Mouse (Mus musculus) stomach, embryonic 16.5 days (tissue): ENCODE measurements around the gene BC005537. TPM values are rescaled to one million over a fixed set of nuclear protein-coding genes. Genes with fewer than 3 reads are reported as not detected.

Experiments
- ATAC-seq: fragments of 200-750 bp; cut with Nextera tagmentation; 2 replicates; pipeline ENCODE4 v1.8.0; 2017; ENCODE audit warnings: moderate number of reproducible peaks, moderate TSS enrichment; ENCODE audit not compliant: insufficient read depth, low FRiP score
- H3K27ac ChIP-seq: fragments of 300-500 bp; sonication (generic); 2 replicates; pipeline ENCODE4 v1.5.1; 2014; ENCODE audit warnings: low read length
- H3K27me3 ChIP-seq: fragments of 300-500 bp; sonication (generic); 2 replicates; pipeline ENCODE4 v1.6.1; 2014; ENCODE audit warnings: low read length, control low read depth, mixed read lengths; ENCODE audit not compliant: control insufficient read depth, insufficient read depth
- H3K36me3 ChIP-seq: fragments of 300-500 bp; sonication (generic); 2 replicates; pipeline ENCODE4 v1.6.1; 2014; ENCODE audit warnings: low read length; ENCODE audit not compliant: control insufficient read depth, insufficient read depth
- H3K4me1 ChIP-seq: fragments of 300-500 bp; sonication (generic); 2 replicates; pipeline ENCODE4 v1.6.1; 2014; ENCODE audit warnings: low read length, control low read depth, mixed read lengths; ENCODE audit not compliant: control insufficient read depth, insufficient read depth
- H3K4me2 ChIP-seq: fragments of 300-500 bp; sonication (generic); 2 replicates; pipeline ENCODE4 v1.6.1; 2014; ENCODE audit warnings: low read depth, low read length, mixed read lengths
- H3K4me3 ChIP-seq: fragments of 300-500 bp; sonication (generic); replicated peaks from 2 replicates; pipeline ENCODE4 v1.5.1; 2014; ENCODE audit warnings: mild to moderate bottlenecking, low read length
- H3K9ac ChIP-seq: fragments of 300-500 bp; sonication (generic); 2 replicates; pipeline ENCODE4 v1.6.1; 2014; ENCODE audit warnings: low read length
- H3K9me3 ChIP-seq: fragments of 300-500 bp; sonication (generic); replicated peaks from 2 replicates; pipeline ENCODE4 v1.6.1; 2016; ENCODE audit warnings: low read length, control low read depth; ENCODE audit not compliant: control insufficient read depth
- WGBS: fragments of 180-500 bp; shearing (Covaris S2); extraction: QIAGEN DNeasy Blood & Tissue Kit; methylation state at CpG from one replicate; pipeline ENCODE4 v1.1.7; 2014; 5-methylcytosine and 5-hydroxymethylcytosine counted together
- polyA plus RNA-seq: library from polyadenylated mRNA; unstranded; fragments of >200 nt; fragmentation: Nextera tagmentation; extraction: Ambion mirVana; gene quantifications from 2 replicates; pipeline ENCODE4 v1.2.1, GENCODE M21; 2015

The BC005537 gene
- polyA plus RNA-seq, 1 experiment from 2014 or later: 15.2 TPM

DNA sequence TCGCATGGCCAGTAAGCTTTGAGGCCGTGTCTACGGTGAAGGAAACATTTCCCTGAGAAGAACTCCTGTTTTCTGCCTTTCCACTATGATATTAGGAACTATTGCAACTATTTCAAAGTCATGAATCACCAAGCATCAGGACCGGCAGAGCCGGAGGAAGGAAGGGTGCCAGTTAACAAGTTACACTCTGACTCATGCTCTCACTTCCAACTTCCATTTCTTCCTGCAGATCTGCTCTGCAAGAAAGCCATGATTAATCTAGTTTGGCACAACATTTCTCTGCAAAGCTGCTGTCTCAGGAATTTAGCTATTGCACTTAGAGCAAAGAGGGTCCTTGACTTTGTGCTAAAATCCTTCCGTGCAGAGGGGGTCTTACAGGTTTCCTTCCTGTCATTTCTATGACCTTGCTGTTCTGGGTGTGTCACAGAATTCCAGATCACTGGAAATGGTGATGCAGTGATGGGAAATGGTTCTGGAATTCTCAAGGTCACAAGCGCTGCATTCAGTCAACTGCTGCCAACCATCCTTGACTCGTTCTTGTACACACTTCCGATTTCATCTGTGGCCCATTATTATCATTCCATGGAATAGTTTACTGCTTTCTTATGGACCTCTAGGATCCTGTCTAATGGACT lies 8.9 kb upstream of the BC005537 start:
- no peaks in the 10 kb centered on the region for H3K4me1 ChIP-seq
- 70% methylated on average over 9 of the region's 9 CpGs for WGBS
- no peak overlapping the region for H3K9ac ChIP-seq
- no peak overlapping the region for H3K4me3 ChIP-seq
- ATAC-seq: no peak
- no peak overlapping the region for H3K4me2 ChIP-seq
- no peaks in the 10 kb centered on the region for H3K36me3 ChIP-seq
- H3K9me3 ChIP-seq: no peaks in the 10 kb centered on the region
- peak overlapping the region; percentile 32 for H3K27ac ChIP-seq
- H3K27me3 ChIP-seq: no peaks in the 10 kb centered on the region

GRCm38 (mm10) chr13:24798686-24799085 lies 2.8 kb upstream of the BC005537 start:
- Histone ChIP-seq H3K27ac (no peak overlapping the region), H3K4me3 (no peak overlapping the region), H3K36me3 (no peaks in the 10 kb centered on the region), H3K9ac (no peak overlapping the region), H3K27me3 (no peaks in the 10 kb centered on the region), H3K4me2 (no peak overlapping the region), H3K4me1 (0 out of 2 replicates have a peak, but pooled peaks cover 5% of the 10 kb centered on the region), H3K9me3 (no peaks in the 10 kb centered on the region)
- 97% methylated on average over 4 of the region's 4 CpGs for WGBS
- no peak for ATAC-seq

DNA sequence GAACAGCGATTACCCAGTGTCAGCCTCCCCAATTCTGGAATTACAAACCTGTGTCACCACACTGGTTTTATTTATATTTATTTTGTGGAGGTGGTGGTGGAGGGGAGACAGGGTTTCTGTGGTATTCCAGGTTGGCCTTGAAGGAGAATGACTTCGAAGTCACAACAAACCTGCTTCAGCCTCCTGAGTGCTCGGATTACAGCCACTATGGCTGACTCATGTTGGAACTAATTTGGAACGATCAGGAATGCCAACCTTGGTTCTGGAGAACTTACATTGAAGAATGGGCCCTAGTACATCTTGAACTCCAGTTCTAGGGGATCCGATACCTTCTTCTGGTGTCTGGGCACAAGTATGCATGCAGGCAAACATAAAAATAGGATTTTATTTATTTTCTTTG lies 2.1 kb upstream of the BC005537 start:
- Histone ChIP-seq H3K27me3 (no peaks in the 10 kb centered on the region), H3K4me3 (peak overlapping the region; percentile 98), H3K9me3 (no peaks in the 10 kb centered on the region), H3K4me2 (peak overlapping the region; percentile 80), H3K27ac (no peak overlapping the region), H3K9ac (no peak overlapping the region), H3K36me3 (no peaks in the 10 kb centered on the region), H3K4me1 (0 out of 2 replicates have a peak, but pooled peaks cover 8% of the 10 kb centered on the region)
- ATAC-seq: no peak
- 68% methylated on average over 5 of the region's 5 CpGs for WGBS

DNA sequence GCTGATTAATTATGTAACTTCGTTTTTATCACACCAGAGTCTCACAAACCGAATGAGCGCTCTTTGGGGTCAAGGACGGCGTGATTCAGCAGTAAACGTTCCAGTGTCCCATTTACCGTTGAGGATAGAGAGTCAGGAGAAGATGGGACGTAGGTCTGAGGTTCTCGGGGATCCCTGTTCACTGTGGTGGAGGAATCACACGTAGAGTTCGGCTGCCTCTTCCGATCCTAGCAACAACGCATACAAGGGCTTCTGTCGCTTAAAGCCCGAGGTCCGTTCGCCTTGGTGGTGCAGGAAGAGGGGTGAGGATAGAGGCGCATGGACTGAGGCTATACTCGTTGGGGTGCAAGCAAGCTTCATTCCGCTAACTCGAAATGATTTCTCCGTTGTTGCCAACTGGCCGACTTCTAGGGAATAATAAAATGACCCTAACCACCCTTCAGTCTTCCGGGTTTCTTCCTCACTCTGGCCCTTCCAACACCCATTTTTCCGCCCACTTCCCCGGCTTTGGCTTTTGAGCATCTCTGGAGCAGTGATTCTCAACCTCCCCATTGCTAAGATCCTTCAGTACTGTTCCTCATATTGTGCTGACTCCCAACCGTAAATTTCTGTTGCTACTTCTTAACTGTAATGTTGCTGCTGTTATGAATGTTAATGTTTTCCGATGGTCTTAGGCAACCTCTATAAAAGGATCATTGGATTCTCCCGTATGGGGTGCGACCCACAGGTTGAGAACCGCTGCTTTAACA lies 1.4 kb upstream of the BC005537 start:
- ATAC-seq: peak; percentile 16; the same call in 1 of the 2 replicates

DNA sequence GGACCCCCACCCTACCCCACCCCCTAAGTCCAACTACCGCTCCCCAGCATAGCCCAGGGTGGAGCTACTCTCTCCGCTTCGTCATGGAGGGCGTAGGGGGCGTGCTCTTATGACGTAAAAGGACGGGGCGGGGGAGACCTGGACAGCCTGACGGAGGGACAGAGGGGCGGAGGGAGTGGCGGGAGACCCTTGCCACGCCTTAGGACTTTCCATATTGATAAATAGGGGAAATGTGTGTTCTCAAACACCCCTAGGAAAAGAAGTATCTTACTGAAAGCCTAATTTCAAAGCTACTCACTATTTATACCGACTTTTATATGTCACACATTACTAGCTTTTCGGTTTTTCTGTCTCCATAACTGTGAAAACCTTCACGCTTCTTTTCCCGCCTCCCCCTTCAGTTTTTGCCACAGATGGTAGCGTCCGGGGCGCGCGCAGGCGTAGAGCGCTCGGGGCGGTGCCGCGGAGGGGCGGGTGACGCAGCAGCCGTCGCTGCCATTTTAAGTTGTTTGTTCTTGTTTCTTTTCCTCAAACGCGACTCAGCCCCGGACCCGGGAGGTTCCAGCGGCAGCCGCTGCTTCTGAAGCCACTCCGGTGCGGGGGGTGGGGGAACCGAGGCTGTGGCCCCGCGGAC lies 666 bp upstream of the BC005537 start:
- under 1% methylated on average over 42 of the region's 42 CpGs for WGBS
- H3K4me3 ChIP-seq: peak overlapping the region; percentile 98
- H3K4me1 ChIP-seq: 0 out of 2 replicates have a peak, but pooled peaks cover 11% of the 10 kb centered on the region
- peak overlapping the region; percentile 99 for H3K9ac ChIP-seq
- ATAC-seq: peak; percentile 98
- H3K27ac ChIP-seq: peak overlapping the region; percentile 100
- no peaks in the 10 kb centered on the region for H3K36me3 ChIP-seq
- H3K27me3 ChIP-seq: no peaks in the 10 kb centered on the region
- H3K9me3 ChIP-seq: no peaks in the 10 kb centered on the region
- H3K4me2 ChIP-seq: peak overlapping the region; percentile 80

More for the DNA sequence above, 1.4 kb upstream of the BC005537 start:
- Histone ChIP-seq H3K27me3 (no peaks in the 10 kb centered on the region), H3K9ac (peak overlapping the region; percentile 72), H3K4me2 (peak overlapping the region; percentile 80), H3K27ac (peak overlapping the region; percentile 84), H3K36me3 (no peaks in the 10 kb centered on the region), H3K9me3 (no peaks in the 10 kb centered on the region), H3K4me3 (peak overlapping the region; percentile 98), H3K4me1 (0 out of 2 replicates have a peak, but pooled peaks cover 11% of the 10 kb centered on the region)
- under 1% methylated on average over 31 of the region's 31 CpGs for WGBS

DNA sequence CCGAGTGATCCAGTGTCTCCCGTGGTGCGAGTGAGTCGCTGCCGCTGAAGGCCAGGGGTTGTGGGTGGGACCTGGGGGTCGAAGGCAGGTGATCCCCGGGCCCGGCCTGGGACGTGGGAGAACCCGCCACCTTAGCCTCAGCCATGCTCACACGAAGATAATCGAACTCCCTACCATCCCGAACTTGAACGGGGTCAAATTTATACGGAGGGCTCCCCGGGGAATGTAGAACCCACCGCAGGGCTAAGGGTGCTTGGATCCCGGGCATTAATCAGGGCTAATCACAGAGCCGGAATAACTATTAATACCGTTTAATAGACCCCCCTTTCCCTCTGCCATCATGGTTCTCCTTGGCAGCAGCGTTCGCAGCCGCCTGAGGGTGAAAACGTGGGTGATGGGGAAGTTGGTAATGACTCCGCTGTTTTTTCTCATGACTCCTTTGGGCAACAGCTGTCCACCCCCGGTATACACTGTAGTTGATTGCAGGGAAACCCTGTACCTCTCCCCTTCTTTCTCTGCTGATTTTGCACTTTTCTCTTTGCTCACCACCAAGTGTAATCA lies 754 bp downstream of the BC005537 start:
- no peaks in the 10 kb centered on the region for H3K36me3 ChIP-seq
- peak overlapping the region; percentile 100 for H3K27ac ChIP-seq
- peak overlapping the region; percentile 98 for H3K4me3 ChIP-seq
- 0 out of 2 replicates have a peak, but pooled peaks cover 11% of the 10 kb centered on the region for H3K4me1 ChIP-seq
- no peak for ATAC-seq
- H3K4me2 ChIP-seq: peak overlapping the region; percentile 80
- H3K9ac ChIP-seq: peak overlapping the region; percentile 99
- under 1% methylated on average over 26 of the region's 26 CpGs for WGBS
- no peaks in the 10 kb centered on the region for H3K27me3 ChIP-seq
- H3K9me3 ChIP-seq: no peaks in the 10 kb centered on the region

DNA sequence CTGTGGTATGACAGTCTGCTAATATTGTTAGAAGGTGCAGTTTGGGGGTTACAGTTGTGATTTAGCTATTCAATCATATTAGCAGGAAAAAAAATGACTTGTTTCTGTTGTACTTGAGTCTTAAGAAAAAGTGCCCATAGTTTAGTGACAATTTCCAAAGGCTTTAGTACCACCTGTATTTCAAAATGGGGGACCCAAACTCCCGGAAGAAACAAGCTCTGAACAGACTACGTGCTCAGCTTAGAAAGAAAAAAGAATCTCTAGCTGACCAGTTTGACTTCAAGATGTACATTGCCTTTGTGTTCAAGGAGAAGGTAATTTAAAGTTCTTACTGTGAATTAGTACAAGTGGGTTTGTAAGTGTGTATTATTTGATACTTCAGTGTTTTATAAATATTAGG lies 1.7 kb downstream of the BC005537 start:
- Histone ChIP-seq H3K9me3 (no peaks in the 10 kb centered on the region), H3K9ac (peak overlapping the region; percentile 99), H3K27ac (no peak overlapping the region), H3K4me3 (peak overlapping the region; percentile 98), H3K4me2 (peak overlapping the region; percentile 80), H3K27me3 (no peaks in the 10 kb centered on the region), H3K36me3 (no peaks in the 10 kb centered on the region), H3K4me1 (0 out of 2 replicates have a peak, but pooled peaks cover 11% of the 10 kb centered on the region)
- ATAC-seq: no peak
- WGBS: 3% methylated on average over 2 of the region's 2 CpGs

- H3K4me3 ChIP-seq: no peak overlapping the region
- H3K4me1 ChIP-seq: 0 out of 2 replicates have a peak, but pooled peaks cover 11% of the 10 kb centered on the region
- H3K36me3 ChIP-seq: peaks cover 10% of the 10 kb centered on the region; the same call in 1 of the 2 replicates
- no peak overlapping the region for H3K27ac ChIP-seq
- no peak overlapping the region for H3K4me2 ChIP-seq
- H3K9ac ChIP-seq: no peak overlapping the region
- no peak for ATAC-seq
- H3K27me3 ChIP-seq: no peaks in the 10 kb centered on the region
- H3K9me3 ChIP-seq: no peaks in the 10 kb centered on the region
Measured at GRCm38 (mm10) chr13:24806079-24806478, 4.6 kb downstream of the BC005537 start.
